Mouse (Mus musculus) effector memory CD4-positive, alpha-beta T cell, adult 7 months (primary cell): Measurements from ENCODE around the gene Tpp2. TPM values are rescaled to one million over a fixed set of nuclear protein-coding genes. Genes with fewer than 3 reads are reported as not detected.

Experiments used
- polyA plus RNA-seq: library from polyadenylated mRNA; unstranded; fragments of 100-300 nt; shearing (Covaris generic); gene quantifications from one replicate; pipeline ENCODE4 v1.2.1, GENCODE M21; 2017

Tpp2 gene
- polyA plus RNA-seq = 170 TPM

GRCm38 (mm10) chr1:43933488-43934415 lies at the start of gene Tpp2:
Gene Tpp2 (plus strand): TSS chr1:43933647.

GRCm38 (mm10) chr1:44019934-44020333 lies 86.5 kb downstream of the Tpp2 start, which contains the start of gene Mettl21c:
Gene Mettl21c (minus strand): TSS chr1:44020034.

Other genes with a start within 250 kb of the Tpp2 start
- not detected for gene 1500015O10Rik, start 203.0 kb upstream of the Tpp2 start, polyA plus RNA-seq
- gene Uxs1, start 105.8 kb upstream of the Tpp2 start, polyA plus RNA-seq = 7.5 TPM
- 0.11 TPM for gene Mettl21c, start 86.4 kb downstream of the Tpp2 start, polyA plus RNA-seq
- gene Gm8251, start 128.3 kb downstream of the Tpp2 start, polyA plus RNA-seq = 0.41 TPM
- 86.2 TPM for gene Tex30, start 168.8 kb downstream of the Tpp2 start, polyA plus RNA-seq
- gene Kdelc1, start 185.2 kb downstream of the Tpp2 start, polyA plus RNA-seq = 13.5 TPM
- 10.2 TPM for gene Bivm, start 185.3 kb downstream of the Tpp2 start, polyA plus RNA-seq
- gene Ercc5, start 214.1 kb downstream of the Tpp2 start, polyA plus RNA-seq = 27.9 TPM